Mouse (Mus musculus): ENCODE data around the gene Prpf4b.

DNA sequence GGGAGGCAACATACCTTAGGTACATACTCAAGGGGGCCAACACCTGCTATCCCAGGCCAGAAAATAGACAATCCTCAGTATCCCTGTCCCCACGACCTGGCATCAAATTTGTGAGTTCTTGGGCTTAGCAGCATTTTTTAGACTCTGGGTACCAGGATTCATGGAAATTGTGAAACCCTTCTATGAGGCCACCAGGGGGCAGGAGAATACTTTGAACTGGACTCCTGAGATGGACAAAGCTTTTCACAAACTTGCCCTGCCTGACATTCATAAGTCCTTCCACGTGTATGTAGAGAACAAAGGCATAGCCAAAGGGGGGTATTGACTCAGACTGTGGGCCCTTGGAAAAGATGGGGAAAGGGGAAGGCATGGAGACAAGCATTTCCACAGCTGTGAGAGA is 17.6 kb upstream of the Prpf4b start:
- TF ChIP-seq CTCF (IDR thresholded peaks at IDR 0.05; ENCODE audit: borderline replicate concordance, insufficient read depth, low read depth, low read length) (no peak), POLR2A (IDR thresholded peaks at IDR 0.05; ENCODE audit: borderline replicate concordance, insufficient read depth, low read length) (no peak)

All from cerebellum, adult 2 months (tissue).